In the genomic region with DNA sequence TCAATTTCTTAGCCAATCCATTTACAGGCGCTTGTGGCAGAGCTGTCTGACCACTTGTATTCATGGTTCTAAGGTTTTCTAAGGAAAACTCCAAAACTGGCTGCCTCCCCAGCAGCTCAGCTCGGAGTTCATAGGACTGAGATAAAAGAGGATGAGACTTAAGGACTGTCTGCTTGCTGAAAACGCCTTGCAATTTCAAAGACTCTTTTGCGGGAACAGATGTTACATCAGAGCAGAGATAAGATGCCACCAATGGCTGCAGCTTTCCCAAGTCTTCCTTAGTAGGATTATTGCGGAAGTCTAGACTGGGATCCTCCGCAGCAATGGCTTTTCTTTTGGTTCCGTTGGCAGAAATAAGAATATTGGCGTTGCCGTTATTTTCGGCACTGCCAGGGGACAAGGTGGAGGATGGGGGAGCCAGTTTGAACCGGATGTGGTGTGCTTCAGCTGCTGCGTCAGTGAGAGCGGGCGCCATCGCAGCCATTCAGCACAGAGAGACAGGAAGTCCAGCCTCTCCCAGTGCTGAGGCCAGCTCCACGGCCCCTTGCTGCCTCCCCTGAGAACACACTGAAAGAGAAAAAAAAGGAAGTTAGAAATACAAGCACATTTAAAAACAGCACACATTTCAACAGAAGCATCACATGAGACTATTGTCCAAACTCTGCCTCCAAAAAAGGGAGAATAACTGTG, we compare ENCODE assay signal across 7 mouse cellular contexts. TPM values are rescaled to one million over a fixed set of nuclear protein-coding genes. Genes with fewer than 3 reads are reported as not detected.
DNase-seq lines count a peak whose midpoint lies in the region; ATAC-seq lines count a peak whose summit lies in the region.

No protein-coding gene starts in this region.

- ATAC-seq in CD4-positive, CD25-positive, alpha-beta regulatory T cell, adult 4 months = peak; percentile 100
- ATAC-seq in erythroid progenitor cell, adult 5-6 weeks (replicated peaks; ENCODE audit: low FRiP score, poor library complexity, severe bottlenecking) = peak; percentile 89

- DNase-seq in 416B (ENCODE audit: low read depth) = peak; percentile 74
- peak; percentile 29 for DNase-seq in layer of hippocampus, adult 9-10 months (ENCODE audit: low spot score)
- DNase-seq in naive thymus-derived CD4-positive, alpha-beta T cell, adult 2 months (ENCODE audit: low read depth) = peak; percentile 88
- no peak for DNase-seq in cerebellum, adult 11 months
- DNase-seq in cerebellum, adult 9-11 months = no peak

RNA-seq across cellular contexts. Expression of a gene that starts 43.8 kb away (rescaled TPM):
- polyA plus RNA-seq in CD4-positive, CD25-positive, alpha-beta regulatory T cell, adult 4 months (2017; shearing (Covaris generic)) = 10 to 100 TPM; 51.4 to 53.0 TPM
- total RNA-seq in erythroid progenitor cell, adult 5-6 weeks (2015; ENCODE audit: low replicate concordance) = 29.8 and 31.7 TPM in 2 replicates
- total RNA-seq in erythroid progenitor cell, adult 5-6 weeks (2017; ENCODE audit: low replicate concordance) = 19.8 and 23.9 TPM in 2 replicates

Comparison
In these comparisons a context has a peak if more than half of its experiments do, and no peak if none do; other contexts are left out.
1. DNase-seq: peak in 416B (single experiment), layer of hippocampus, adult 9-10 months (single experiment) and naive thymus-derived CD4-positive, alpha-beta T cell, adult 2 months (single experiment); none in cerebellum, adult 11 months (single experiment) and cerebellum, adult 9-11 months (single experiment).